Mouse (Mus musculus) heart, adult 2 months (tissue): ENCODE data around the gene Kat2b.

Experiments
- CTCF ChIP-seq: fragments of 200-600 bp; IDR thresholded peaks from 2 replicates; pipeline ENCODE4 v1.8.1; 2022; ENCODE audit warnings: antibody characterized with exemption, mild to moderate bottlenecking, moderate library complexity
- EP300 ChIP-seq: fragments of 200-500 bp; IDR thresholded peaks from 2 replicates; pipeline ENCODE4 v1.6.1; 2011; ENCODE audit warnings: low read depth, low read length, control low read depth; ENCODE audit not compliant: insufficient read depth
- POLR2A ChIP-seq: fragments of 200-500 bp; IDR thresholded peaks from 2 replicates; pipeline ENCODE4 v1.6.1; 2011; ENCODE audit warnings: mild to moderate bottlenecking, low read depth, low read length, control low read depth; ENCODE audit not compliant: insufficient read depth

GRCm38 (mm10) chr17:53566919-53567345 lies 271 bp downstream of the Kat2b start:
- TF ChIP-seq EP300 (no peak), CTCF (peak; percentile 57), POLR2A (peak; percentile 67)
